Mouse (Mus musculus): Measurements from ENCODE around the gene Tmem121b. TPM values are rescaled to one million over a fixed set of nuclear protein-coding genes. Genes with fewer than 3 reads are reported as not detected.

Gene Tmem121b
- polyA plus RNA-seq, 1 experiment: 0.14 TPM

DNA sequence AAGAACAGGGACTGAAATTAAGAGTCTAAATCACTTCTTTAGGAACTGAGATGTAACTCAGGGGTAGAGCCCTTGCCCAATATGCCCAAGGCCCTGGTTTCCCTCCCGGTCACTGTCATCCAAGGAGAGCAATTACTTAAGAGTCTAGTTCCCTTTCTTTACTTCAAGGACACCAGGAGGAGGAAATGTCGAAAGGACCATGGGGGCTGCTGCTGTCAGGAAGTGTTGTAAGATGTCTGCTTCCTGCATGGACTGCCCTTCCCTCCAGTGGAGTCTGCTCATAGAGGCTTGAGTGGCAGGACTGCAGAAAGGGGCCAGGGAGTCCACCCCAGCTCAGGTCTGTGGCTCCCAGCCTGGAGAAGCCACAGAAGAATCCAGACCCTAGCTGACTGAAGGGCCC is 14.3 kb downstream of the Tmem121b start:
- H3K36me3 ChIP-seq (ENCODE audit: control insufficient read depth, insufficient read depth, low read length): peaks cover 67% of the 10 kb centered on the region
- DNase-seq (ENCODE audit: low read depth in 1 of 2, low spot score in 2 of 2): no peak
- no peak for TF ChIP-seq POLR2A (IDR thresholded peaks at IDR 0.05; ENCODE audit: low read depth, low read length)
- TF ChIP-seq CTCF (IDR thresholded peaks at IDR 0.05; ENCODE audit: extremely low read depth, insufficient read depth, insufficient read length, insufficient replicate concordance): no peak

GRCm38 (mm10) chr6:120475288-120475687 is 18.3 kb downstream of the Tmem121b start:
- WGBS: 93% methylated on average over 8 of the region's 8 CpGs
- no peaks in the 10 kb centered on the region for H3K27me3 ChIP-seq (ENCODE audit: control insufficient read depth, insufficient read depth, low read length)
- peaks cover 22% of the 10 kb centered on the region; the same call in 1 of the 2 replicates for H3K4me1 ChIP-seq (ENCODE audit: control insufficient read depth, insufficient read depth, insufficient read length)
- H3K27ac ChIP-seq (ENCODE audit: insufficient read depth, low read length): no peak overlapping the region
- no peak for TF ChIP-seq CTCF (IDR thresholded peaks at IDR 0.05; ENCODE audit: extremely low read depth, insufficient read depth, insufficient read length, insufficient replicate concordance)
- no peak for TF ChIP-seq POLR2A (IDR thresholded peaks at IDR 0.05; ENCODE audit: low read depth, low read length)
- no peak overlapping the region for H3K4me3 ChIP-seq (ENCODE audit: extremely low read depth, insufficient read depth, insufficient read length)
- peaks cover 45% of the 10 kb centered on the region for H3K36me3 ChIP-seq (ENCODE audit: control insufficient read depth, insufficient read depth, low read length)
- no peak for DNase-seq (ENCODE audit: low read depth in 1 of 2, low spot score in 2 of 2)

More for the DNA sequence above, 14.3 kb downstream of the Tmem121b start:
- Histone ChIP-seq H3K27me3 (ENCODE audit: control insufficient read depth, insufficient read depth, low read length) (no peaks in the 10 kb centered on the region), H3K27ac (ENCODE audit: insufficient read depth, low read length) (no peak overlapping the region), H3K4me1 (ENCODE audit: control insufficient read depth, insufficient read depth, insufficient read length) (peaks cover 2% of the 10 kb centered on the region; the same call in 1 of the 2 replicates), H3K4me3 (ENCODE audit: extremely low read depth, insufficient read depth, insufficient read length) (no peak overlapping the region)
- 37% methylated on average over 2 of the region's 2 CpGs for WGBS

DNA sequence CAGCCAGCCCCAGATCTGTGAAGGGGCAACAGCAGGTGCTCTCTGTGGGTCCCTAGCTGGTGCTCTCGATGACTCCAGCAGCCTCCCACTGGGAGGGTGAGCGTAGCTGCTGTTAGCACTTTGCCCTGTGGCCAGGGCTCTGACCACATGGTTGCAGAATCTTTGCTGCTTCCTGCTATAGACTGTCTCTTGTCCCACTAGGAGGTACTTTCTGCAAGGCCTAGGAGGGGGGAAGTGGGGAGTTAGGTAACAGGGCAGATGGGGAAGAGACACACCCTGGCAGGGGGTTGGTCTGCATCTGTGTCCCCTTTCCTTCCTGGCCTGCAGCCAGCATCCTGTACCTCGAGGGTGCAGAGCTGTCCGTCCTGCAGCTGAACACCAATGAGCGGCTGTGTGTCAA is 20.2 kb downstream of the Tmem121b start:
- H3K27ac ChIP-seq (ENCODE audit: insufficient read depth, low read length): 0 out of 2 replicates have a peak overlapping the region, but pooled peaks have one; percentile 11
- H3K27me3 ChIP-seq (ENCODE audit: control insufficient read depth, insufficient read depth, low read length): no peaks in the 10 kb centered on the region
- TF ChIP-seq POLR2A (IDR thresholded peaks at IDR 0.05; ENCODE audit: low read depth, low read length) (no peak), CTCF (IDR thresholded peaks at IDR 0.05; ENCODE audit: extremely low read depth, insufficient read depth, insufficient read length, insufficient replicate concordance) (no peak)
- H3K36me3 ChIP-seq (ENCODE audit: control insufficient read depth, insufficient read depth, low read length): peaks cover 30% of the 10 kb centered on the region
- H3K4me1 ChIP-seq (ENCODE audit: control insufficient read depth, insufficient read depth, insufficient read length): peaks cover 28% of the 10 kb centered on the region; the same call in 1 of the 2 replicates
- 11% methylated on average over 5 of the region's 5 CpGs for WGBS
- H3K4me3 ChIP-seq (ENCODE audit: extremely low read depth, insufficient read depth, insufficient read length): no peak overlapping the region
- peak in 1 of 2 experiments; percentile 74 for DNase-seq (ENCODE audit: low read depth in 1 of 2, low spot score in 2 of 2)

- no peak for DNase-seq (ENCODE audit: low read depth in 1 of 2, low spot score in 2 of 2)
- Histone ChIP-seq H3K4me3 (ENCODE audit: extremely low read depth, insufficient read depth, insufficient read length) (no peak overlapping the region), H3K27me3 (ENCODE audit: control insufficient read depth, insufficient read depth, low read length) (no peaks in the 10 kb centered on the region), H3K36me3 (ENCODE audit: control insufficient read depth, insufficient read depth, low read length) (peaks cover 25% of the 10 kb centered on the region), H3K4me1 (ENCODE audit: control insufficient read depth, insufficient read depth, insufficient read length) (peaks cover 36% of the 10 kb centered on the region; the same call in 1 of the 2 replicates), H3K27ac (ENCODE audit: insufficient read depth, low read length) (peak overlapping the region; percentile 79)
- 43% methylated on average over 8 of the region's 8 CpGs for WGBS
- TF ChIP-seq POLR2A (IDR thresholded peaks at IDR 0.05; ENCODE audit: low read depth, low read length) (no peak), CTCF (IDR thresholded peaks at IDR 0.05; ENCODE audit: extremely low read depth, insufficient read depth, insufficient read length, insufficient replicate concordance) (no peak)
Observed at GRCm38 (mm10) chr6:120472455-120473140, 21.0 kb downstream of the Tmem121b start.

- DNase-seq (ENCODE audit: low read depth in 1 of 2, low spot score in 2 of 2): peak in 1 of 2 experiments; percentile 46
- H3K27me3 ChIP-seq (ENCODE audit: control insufficient read depth, insufficient read depth, low read length): no peaks in the 10 kb centered on the region
- 11% methylated on average over 5 of the region's 5 CpGs for WGBS
- peaks cover 23% of the 10 kb centered on the region for H3K36me3 ChIP-seq (ENCODE audit: control insufficient read depth, insufficient read depth, low read length)
- H3K4me1 ChIP-seq (ENCODE audit: control insufficient read depth, insufficient read depth, insufficient read length): peaks cover 40% of the 10 kb centered on the region; the same call in 1 of the 2 replicates
- TF ChIP-seq POLR2A (IDR thresholded peaks at IDR 0.05; ENCODE audit: low read depth, low read length) (no peak), CTCF (IDR thresholded peaks at IDR 0.05; ENCODE audit: extremely low read depth, insufficient read depth, insufficient read length, insufficient replicate concordance) (no peak)
- peak overlapping the region; percentile 79 for H3K27ac ChIP-seq (ENCODE audit: insufficient read depth, low read length)
- peak overlapping the region; percentile 29; the same call in 1 of the 2 replicates for H3K4me3 ChIP-seq (ENCODE audit: extremely low read depth, insufficient read depth, insufficient read length)
Observed at GRCm38 (mm10) chr6:120471991-120472441, 21.6 kb downstream of the Tmem121b start.

DNA sequence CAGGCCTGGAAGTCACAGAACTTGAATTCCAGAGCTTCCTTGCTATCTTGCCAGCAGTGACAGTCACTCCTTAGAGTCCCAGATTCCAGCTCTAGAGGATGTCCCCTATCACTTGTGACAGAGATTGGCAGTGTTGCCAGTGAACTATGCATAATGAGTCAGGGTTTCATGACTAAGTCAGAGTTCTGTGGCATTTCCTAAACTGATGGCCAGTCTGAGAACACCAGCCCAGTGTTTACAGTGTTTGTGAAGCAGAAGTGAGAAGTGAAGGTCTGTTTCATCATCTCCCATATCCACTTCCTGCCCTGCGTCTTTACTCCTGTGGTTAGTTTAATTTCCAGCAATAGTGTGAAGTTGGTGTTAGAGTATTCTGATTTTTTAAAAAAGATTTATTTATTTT is 22.9 kb downstream of the Tmem121b start:
- H3K4me1 ChIP-seq (ENCODE audit: control insufficient read depth, insufficient read depth, insufficient read length): peaks cover 48% of the 10 kb centered on the region; the same call in 1 of the 2 replicates
- no peak for DNase-seq (ENCODE audit: low read depth in 1 of 2, low spot score in 2 of 2)
- 18% methylated on average over 1 of the region's 1 CpGs for WGBS

GRCm38 (mm10) chr6:120469770-120470169 is 23.8 kb downstream of the Tmem121b start:
- peak overlapping the region; percentile 82 for H3K27ac ChIP-seq (ENCODE audit: insufficient read depth, low read length)
- DNase-seq (ENCODE audit: low read depth in 1 of 2, low spot score in 2 of 2): no peak
- no peak for TF ChIP-seq POLR2A (IDR thresholded peaks at IDR 0.05; ENCODE audit: low read depth, low read length)
- no peak for TF ChIP-seq CTCF (IDR thresholded peaks at IDR 0.05; ENCODE audit: extremely low read depth, insufficient read depth, insufficient read length, insufficient replicate concordance)

More for the DNA sequence above, 22.9 kb downstream of the Tmem121b start:
- peaks cover 16% of the 10 kb centered on the region for H3K36me3 ChIP-seq (ENCODE audit: control insufficient read depth, insufficient read depth, low read length)
- no peak overlapping the region for H3K4me3 ChIP-seq (ENCODE audit: extremely low read depth, insufficient read depth, insufficient read length)
- no peaks in the 10 kb centered on the region for H3K27me3 ChIP-seq (ENCODE audit: control insufficient read depth, insufficient read depth, low read length)
- TF ChIP-seq POLR2A (IDR thresholded peaks at IDR 0.05; ENCODE audit: low read depth, low read length) (no peak), CTCF (IDR thresholded peaks at IDR 0.05; ENCODE audit: extremely low read depth, insufficient read depth, insufficient read length, insufficient replicate concordance) (no peak)
- peak overlapping the region; percentile 82 for H3K27ac ChIP-seq (ENCODE audit: insufficient read depth, low read length)

More at GRCm38 (mm10) chr6:120469770-120470169, 23.8 kb downstream of the Tmem121b start:
- H3K4me1 ChIP-seq (ENCODE audit: control insufficient read depth, insufficient read depth, insufficient read length): peaks cover 49% of the 10 kb centered on the region
- no peak overlapping the region for H3K4me3 ChIP-seq (ENCODE audit: extremely low read depth, insufficient read depth, insufficient read length)
- peaks cover 7% of the 10 kb centered on the region for H3K36me3 ChIP-seq (ENCODE audit: control insufficient read depth, insufficient read depth, low read length)
- H3K27me3 ChIP-seq (ENCODE audit: control insufficient read depth, insufficient read depth, low read length): no peaks in the 10 kb centered on the region
